Comparison of ENCODE assay signal across 14 mouse cellular contexts in genomic region chr1:39457887-39458874, GRCm38 (mm10). TPM values are rescaled to one million over a fixed set of nuclear protein-coding genes. Genes with fewer than 3 reads are reported as not detected.
A peak's percentile ranks its signal among the peaks of the same experiment; 100 is the strongest.
DNase-seq lines count a peak whose midpoint lies in the region; ATAC-seq and TF ChIP-seq lines count a peak whose summit lies in the region.
"Had no signal": no experiment of that assay in that cellular context is flagged by ENCODE, and none has a peak within 500 bp of the region (broad histone marks: within the 10 kb centered on the region; RNA-seq: fewer than 3 reads in every experiment).

No protein-coding gene starts in this region.

- TF ChIP-seq POLR2A in MEL (IDR thresholded peaks at IDR 0.05; ENCODE audit: control insufficient read depth in 1 of 2, insufficient read depth in 1 of 2, low read depth in 1 of 2, low read length in 2 of 2, poor library complexity in 1 of 2), result no peak
- TF ChIP-seq POLR2A in cerebellum, adult 2 months (IDR thresholded peaks at IDR 0.05; ENCODE audit: borderline replicate concordance, insufficient read depth, low read length), result no peak
- TF ChIP-seq POLR2A in limb, embryonic 14.5 days (IDR thresholded peaks at IDR 0.05; ENCODE audit: borderline replicate concordance, extremely low read depth, insufficient read depth, insufficient read length), result no peak

- no peak for ATAC-seq in kidney, embryonic 16.5 days (ENCODE audit: low FRiP score, low TSS enrichment)
- ATAC-seq in limb, embryonic 14.5 days (ENCODE audit: low FRiP score, low read depth), result peak; percentile 34; the same call in 1 of the 2 replicates
- no peak for ATAC-seq in activated CD4-positive, CD25-positive, alpha-beta regulatory T cell, adult 4 months
- ATAC-seq in forebrain, embryonic 16.5 days, result no peak
- ATAC-seq: forebrain, embryonic 13.5 days had no signal

- H3K27ac ChIP-seq in kidney, embryonic 16.5 days (ENCODE audit: low read length), result no peak overlapping the region
- no peak overlapping the region for H3K27ac ChIP-seq in MEL (ENCODE audit: control insufficient read depth, low read depth, low read length)
- peak overlapping the region; percentile 83 for H3K27ac ChIP-seq in cerebellum, adult 2 months (ENCODE audit: insufficient read depth, low read length)
- no peak overlapping the region for H3K27ac ChIP-seq in limb, embryonic 14.5 days (replicated peaks; ENCODE audit: low read depth, low read length)
- no peak overlapping the region for H3K27ac ChIP-seq in forebrain, embryonic 16.5 days (ENCODE audit: low read length)
- H3K27ac ChIP-seq: embryonic facial prominence, embryonic 12.5 days; forebrain, embryonic 13.5 days; hindbrain, embryonic 14.5 days; kidney, postnatal 0 days; liver, embryonic 14.5 days; stomach, embryonic 15.5 days had no signal

- 80% methylated on average over 13 of the region's 13 CpGs for WGBS in kidney, embryonic 16.5 days
- WGBS in cerebellum, adult 2 months, result 15% methylated on average over 13 of the region's 13 CpGs
- 82% methylated on average over 13 of the region's 13 CpGs for WGBS in limb, embryonic 14.5 days
- WGBS in forebrain, embryonic 16.5 days, result 90% methylated on average over 13 of the region's 13 CpGs

- H3K4me1 ChIP-seq in kidney, embryonic 16.5 days (ENCODE audit: insufficient read depth, low read length), result peaks cover 20% of the 10 kb centered on the region
- H3K4me1 ChIP-seq in MEL (ENCODE audit: control insufficient read depth in 1 of 2, insufficient read depth in 2 of 2, low read length in 2 of 2), result peaks cover 19 to 37% of the 10 kb centered on the region in 2 experiments
- peaks cover 49% of the 10 kb centered on the region for H3K4me1 ChIP-seq in cerebellum, adult 2 months (ENCODE audit: control insufficient read depth, insufficient read depth, low read length)
- H3K4me1 ChIP-seq in limb, embryonic 14.5 days (ENCODE audit: control insufficient read depth, insufficient read depth, low read length), result 0 out of 2 replicates have a peak, but pooled peaks cover 2% of the 10 kb centered on the region
- H3K4me1 ChIP-seq in forebrain, embryonic 16.5 days (replicated peaks; ENCODE audit: control insufficient read depth, insufficient read depth, low read length), result peaks cover 8% of the 10 kb centered on the region

- H3K36me3 ChIP-seq in kidney, embryonic 16.5 days (ENCODE audit: insufficient read depth, low read length), result no peaks in the 10 kb centered on the region
- peaks cover 0 to 19% of the 10 kb centered on the region in 2 experiments; a peak in 2 of 4 replicates for H3K36me3 ChIP-seq in MEL (ENCODE audit: control insufficient read depth in 1 of 2, insufficient read depth in 2 of 2, low read length in 2 of 2)
- H3K36me3 ChIP-seq in limb, embryonic 14.5 days (ENCODE audit: control insufficient read depth, insufficient read depth, low read length), result no peaks in the 10 kb centered on the region
- H3K36me3 ChIP-seq in forebrain, embryonic 16.5 days (ENCODE audit: control insufficient read depth, insufficient read depth), result no peaks in the 10 kb centered on the region
- H3K36me3 ChIP-seq: embryonic facial prominence, embryonic 12.5 days; stomach, embryonic 15.5 days had no signal

- H3K4me2 ChIP-seq in kidney, embryonic 16.5 days (replicated peaks; ENCODE audit: low read depth, low read length), result no peak overlapping the region
- H3K4me2 ChIP-seq in limb, embryonic 14.5 days (replicated peaks; ENCODE audit: low read depth, low read length, severe bottlenecking), result no peak overlapping the region
- H3K4me2 ChIP-seq in forebrain, embryonic 16.5 days (ENCODE audit: low read length), result no peak overlapping the region
- H3K4me2 ChIP-seq: embryonic facial prominence, embryonic 12.5 days; forebrain, embryonic 13.5 days; hindbrain, embryonic 14.5 days; stomach, embryonic 15.5 days had no signal

- no peaks in the 10 kb centered on the region for H3K79me2 ChIP-seq in MEL (ENCODE audit: control insufficient read depth, insufficient read depth, low read length, poor library complexity)

- TF ChIP-seq CTCF in MEL (IDR thresholded peaks at IDR 0.05 in 2 of 3, conservative IDR thresholded peaks at IDR 0.05 in 1 of 3; ENCODE audit: control insufficient read depth in 1 of 3, insufficient read depth in 1 of 3, low read depth in 2 of 3, low read length in 3 of 3, poor library complexity in 1 of 3, severe bottlenecking in 1 of 3), result no peak
- no peak for TF ChIP-seq CTCF in cerebellum, adult 2 months (IDR thresholded peaks at IDR 0.05; ENCODE audit: borderline replicate concordance, insufficient read depth, low read depth, low read length)

- no peak for TF ChIP-seq RAD21 in MEL (IDR thresholded peaks at IDR 0.05; ENCODE audit: low read depth, low read length)

- TF ChIP-seq EP300 in MEL (IDR thresholded peaks at IDR 0.05; ENCODE audit: low read depth in 1 of 2, low read length in 2 of 2), result no peak

- no peak overlapping the region for H3K9ac ChIP-seq in kidney, embryonic 16.5 days (replicated peaks; ENCODE audit: low read length)
- H3K9ac ChIP-seq in MEL (ENCODE audit: control insufficient read depth, low read depth, low read length, poor library complexity, severe bottlenecking), result no peak overlapping the region
- H3K9ac ChIP-seq in limb, embryonic 14.5 days (ENCODE audit: low read depth, low read length, severe bottlenecking), result no peak overlapping the region
- H3K9ac ChIP-seq in forebrain, embryonic 16.5 days (replicated peaks; ENCODE audit: low read depth, low read length), result no peak overlapping the region
- H3K9ac ChIP-seq: embryonic facial prominence, embryonic 12.5 days; forebrain, embryonic 13.5 days; hindbrain, embryonic 14.5 days; liver, embryonic 14.5 days; stomach, embryonic 15.5 days had no signal

- H3K27me3 ChIP-seq in kidney, embryonic 16.5 days (ENCODE audit: insufficient read depth, low read length), result no peaks in the 10 kb centered on the region
- H3K27me3 ChIP-seq in MEL (ENCODE audit: control insufficient read depth in 1 of 2, insufficient read depth in 2 of 2, low read length in 2 of 2), result no peaks in the 10 kb centered on the region
- H3K27me3 ChIP-seq in cerebellum, adult 2 months (ENCODE audit: control insufficient read depth, insufficient read depth, low read length), result no peaks in the 10 kb centered on the region
- H3K27me3 ChIP-seq in limb, embryonic 14.5 days (ENCODE audit: control insufficient read depth, insufficient read depth, low read length), result no peaks in the 10 kb centered on the region
- H3K27me3 ChIP-seq in forebrain, embryonic 16.5 days (replicated peaks; ENCODE audit: control insufficient read depth, insufficient read depth, low read length), result no peaks in the 10 kb centered on the region
- H3K27me3 ChIP-seq: embryonic facial prominence, embryonic 12.5 days; forebrain, embryonic 13.5 days; stomach, embryonic 15.5 days had no signal

- peak; percentile 40 for DNase-seq in kidney, adult 11 months
- DNase-seq in MEL (ENCODE audit: low read depth, low spot score), result no peak
- peak; percentile 78 to 88 for DNase-seq in cerebellum, adult 2 months
- no peak for DNase-seq in limb, embryonic 14.5 days (ENCODE audit: low spot score)
- no peak for DNase-seq in adrenal gland, postnatal 14 days

- H3K9me3 ChIP-seq in kidney, embryonic 16.5 days (ENCODE audit: low read length), result no peaks in the 10 kb centered on the region; the same call in 1 of the 2 replicates
- no peaks in the 10 kb centered on the region for H3K9me3 ChIP-seq in MEL (replicated peaks; ENCODE audit: insufficient read depth, low read length)
- H3K9me3 ChIP-seq in limb, embryonic 14.5 days (ENCODE audit: control insufficient read depth, low read length), result no peaks in the 10 kb centered on the region
- H3K9me3 ChIP-seq in forebrain, embryonic 16.5 days (ENCODE audit: control insufficient read depth, low read length), result no peaks in the 10 kb centered on the region
- H3K9me3 ChIP-seq: embryonic facial prominence, embryonic 12.5 days; forebrain, embryonic 13.5 days; stomach, embryonic 15.5 days had no signal

- H3K4me3 ChIP-seq in kidney, embryonic 16.5 days (ENCODE audit: low read length), result no peak overlapping the region
- no peak overlapping the region for H3K4me3 ChIP-seq in MEL (ENCODE audit: control insufficient read depth in 1 of 2, insufficient read depth in 1 of 2, low read depth in 2 of 2, low read length in 2 of 2)
- no peak overlapping the region for H3K4me3 ChIP-seq in cerebellum, adult 2 months (replicated peaks; ENCODE audit: insufficient read depth, low read depth, low read length)
- H3K4me3 ChIP-seq in limb, embryonic 14.5 days (replicated peaks; ENCODE audit: low read length), result no peak overlapping the region
- H3K4me3 ChIP-seq in forebrain, embryonic 16.5 days (replicated peaks; ENCODE audit: low read length), result no peak overlapping the region
- H3K4me3 ChIP-seq: embryonic facial prominence, embryonic 12.5 days; forebrain, embryonic 13.5 days; stomach, embryonic 15.5 days had no signal

TF ChIP-seq in MEL, 35 proteins besides CTCF, POLR2A, EP300 and RAD21:
- TF ChIP-seq CHD2 (IDR thresholded peaks at IDR 0.05; ENCODE audit: low read length) (no peak), POLR2AphosphoS2 (IDR thresholded peaks at IDR 0.05; ENCODE audit: low read length) (no peak), USF1 (IDR thresholded peaks at IDR 0.05; ENCODE audit: low read depth, low read length) (peak; percentile 45; the same call in 1 of the 2 replicates), JUND (IDR thresholded peaks at IDR 0.05; ENCODE audit: low read depth, low read length) (no peak), GABPA (IDR thresholded peaks at IDR 0.05; ENCODE audit: low read depth, low read length) (no peak)

RNA-seq across cellular contexts. Expression of gene Tbc1d8, which starts 20.4 kb away (rescaled TPM):
- polyA plus RNA-seq in kidney, embryonic 16.5 days (2015; fragmentation: Nextera tagmentation; extraction: Ambion mirVana), result 10.1 and 10.3 TPM in 2 replicates
- total RNA-seq in MEL (2012; rRNA removed), result 1.5 TPM in 2 replicates
- polyA plus RNA-seq in MEL (2012; ENCODE audit: insufficient read depth in 1 of 2, insufficient read length in 2 of 2, low read depth in 1 of 2, low replicate concordance in 2 of 2, missing spikeins in 1 of 2), result 1 to 10 TPM in 1 of 2 experiments, not detected in 1; 2.4 TPM
- polyA plus RNA-seq in cerebellum, adult 2 months (2012; rRNA removed), result 29.2 and 34.0 TPM in 2 replicates
- polyA plus RNA-seq in limb, embryonic 14.5 days (2012; rRNA removed), result 14.3 TPM in 2 replicates
- polyA plus RNA-seq in limb, embryonic 14.5 days (2014; fragmentation: Nextera tagmentation; extraction: Ambion mirVana), result 10.7 and 11.5 TPM in 2 replicates
- polyA plus RNA-seq in activated CD4-positive, CD25-positive, alpha-beta regulatory T cell, adult 4 months (2017; shearing (Covaris generic)), result 1 to 10 TPM in 1 of 2 experiments, under 1 TPM in 1; 0.41 to 1.4 TPM
- 10.6 and 13.0 TPM in 2 replicates for polyA plus RNA-seq in forebrain, embryonic 16.5 days (2015; fragmentation: Nextera tagmentation; extraction: Ambion mirVana)
- 9.3 and 10.6 TPM in 2 replicates for total RNA-seq in adrenal gland, postnatal 14 days (2021)

Comparison
In these comparisons a context has a peak if more than half of its experiments do, and no peak if none do; other contexts are left out.
1. DNase-seq: peak in kidney, adult 11 months (single experiment) and cerebellum, adult 2 months (2 of 2); none in MEL (single experiment), limb, embryonic 14.5 days (single experiment) and adrenal gland, postnatal 14 days (single experiment).